Mouse (Mus musculus): ENCODE measurements at regions not wholly inside any gene's neighbourhood (a gene's known extent, or its start where the extent isn't known, plus 50 kb on each side); places are given as distances from the start of the nearest gene placed in this dataset.

GRCm38 (mm10) chr10:68842023-68842735 is 118.7 kb downstream of the Tmem26 start:
- no peak for DNase-seq (ENCODE audit: low spot score in 2 of 2)

GRCm38 (mm10) chr10:68844066-68844465 is 120.6 kb downstream of the Tmem26 start:
- no peak for DNase-seq (ENCODE audit: low spot score in 2 of 2)

GRCm38 (mm10) chr10:68844596-68844995 is 121.2 kb downstream of the Tmem26 start:
- DNase-seq (ENCODE audit: low spot score in 2 of 2) = no peak

GRCm38 (mm10) chr10:68851153-68851552 is 127.7 kb downstream of the Tmem26 start:
- no peak for DNase-seq (ENCODE audit: low spot score in 2 of 2)

GRCm38 (mm10) chr10:68855934-68856891 is 132.8 kb downstream of the Tmem26 start:
- no peak for DNase-seq (ENCODE audit: low spot score in 2 of 2)

- no peak for DNase-seq (ENCODE audit: low spot score in 2 of 2)
These were observed 141.3 kb downstream of the Tmem26 start for GRCm38 (mm10) chr10:68864606-68865378.

- DNase-seq (ENCODE audit: low spot score in 2 of 2) = no peak
These were observed 142.3 kb downstream of the Tmem26 start for GRCm38 (mm10) chr10:68865776-68866175.

GRCm38 (mm10) chr10:68867361-68867760 is 143.9 kb downstream of the Tmem26 start:
- no peak for DNase-seq (ENCODE audit: low spot score in 2 of 2)

GRCm38 (mm10) chr10:68872102-68872501 is 148.7 kb downstream of the Tmem26 start:
- no peak for DNase-seq (ENCODE audit: low spot score in 2 of 2)

- no peak for DNase-seq (ENCODE audit: low spot score in 2 of 2)
These were observed 152.2 kb downstream of the Tmem26 start for GRCm38 (mm10) chr10:68875641-68876040.

- peak in 1 of 2 experiments; percentile 14 for DNase-seq (ENCODE audit: low spot score in 2 of 2)
These were observed 169.8 kb downstream of the Tmem26 start for GRCm38 (mm10) chr10:68893100-68893841.

- no peak for DNase-seq (ENCODE audit: low spot score in 2 of 2)
These were observed 170.7 kb downstream of the Tmem26 start for GRCm38 (mm10) chr10:68894121-68894520.

GRCm38 (mm10) chr10:68897524-68897923 is 174.1 kb downstream of the Tmem26 start:
- no peak for DNase-seq (ENCODE audit: low spot score in 2 of 2)

- no peak for DNase-seq (ENCODE audit: low spot score in 2 of 2)
These were observed 177.7 kb downstream of the Tmem26 start for GRCm38 (mm10) chr10:68901168-68901567.

- DNase-seq (ENCODE audit: low spot score in 2 of 2) = peak in 1 of 2 experiments; percentile 31
These were observed 179.2 kb downstream of the Tmem26 start for GRCm38 (mm10) chr10:68902670-68903069.

GRCm38 (mm10) chr10:68904337-68904736 is 180.9 kb downstream of the Tmem26 start:
- no peak for DNase-seq (ENCODE audit: low spot score in 2 of 2)

- peak; percentile 48 to 72 for DNase-seq (ENCODE audit: low spot score in 2 of 2)
These were observed 184.8 kb downstream of the Tmem26 start for GRCm38 (mm10) chr10:68908236-68908635.

GRCm38 (mm10) chr10:68909018-68909417 is 185.6 kb downstream of the Tmem26 start:
- DNase-seq (ENCODE audit: low spot score in 2 of 2) = no peak

- no peak for DNase-seq (ENCODE audit: low spot score in 2 of 2)
These were observed 192.7 kb downstream of the Tmem26 start for GRCm38 (mm10) chr10:68916147-68916546.

- no peak for DNase-seq (ENCODE audit: low spot score in 2 of 2)
These were observed 212.4 kb downstream of the Tmem26 start for GRCm38 (mm10) chr10:68935843-68936242.

- no peak for DNase-seq (ENCODE audit: low spot score in 2 of 2)
These were observed 208.0 kb upstream of the Rhobtb1 start for GRCm38 (mm10) chr10:68943239-68943638.
